Mouse (Mus musculus) erythroblast, embryonic 14.5 days (primary cell): ENCODE data around the gene Polr2l.

ENCODE experiments used
- GATA1 ChIP-seq: IDR thresholded peaks from 2 replicates; pipeline ENCODE4 v1.6.1; 2012; ENCODE audit warnings: low read length, inconsistent platforms, mixed read lengths
- TAL1 ChIP-seq: IDR thresholded peaks from 3 replicates; pipeline ENCODE4 v1.6.1; 2012; ENCODE audit warnings: low read length, inconsistent platforms, mixed read lengths

- TF ChIP-seq GATA1, result no peak
- TF ChIP-seq TAL1, result no peak
Observed at GRCm38 (mm10) chr7:141476226-141476980, 1.5 kb upstream of the Polr2l start.
